Mouse (Mus musculus): ENCODE results near the gene Atp6v0e.

Gene Atp6v0e

GRCm38 (mm10) chr17:26662978-26663683, at the start of gene Atp6v0e:
Atp6v0e (plus strand) TSS chr17:26663231.
- peak; percentile 90 for DNase-seq (ENCODE audit: extremely low spot score)

GRCm38 (mm10) chr17:26614286-26614685, 48.7 kb upstream of the Atp6v0e start:
- DNase-seq (ENCODE audit: extremely low spot score): no peak

- DNase-seq (ENCODE audit: extremely low spot score): no peak
Observed at GRCm38 (mm10) chr17:26614708-26615486, 48.1 kb upstream of the Atp6v0e start.

GRCm38 (mm10) chr17:26616696-26617095, 46.3 kb upstream of the Atp6v0e start:
- no peak for DNase-seq (ENCODE audit: extremely low spot score)

- DNase-seq (ENCODE audit: extremely low spot score): no peak
Observed at GRCm38 (mm10) chr17:26618498-26618897, 44.5 kb upstream of the Atp6v0e start.

GRCm38 (mm10) chr17:26619577-26619976, 43.5 kb upstream of the Atp6v0e start:
- no peak for DNase-seq (ENCODE audit: extremely low spot score)

- DNase-seq (ENCODE audit: extremely low spot score): no peak
Observed at GRCm38 (mm10) chr17:26620292-26620691, 42.7 kb upstream of the Atp6v0e start.

GRCm38 (mm10) chr17:26620786-26621766, 42.0 kb upstream of the Atp6v0e start:
- no peak for DNase-seq (ENCODE audit: extremely low spot score)

GRCm38 (mm10) chr17:26621912-26622311, 41.1 kb upstream of the Atp6v0e start:
- DNase-seq (ENCODE audit: extremely low spot score): no peak

- no peak for DNase-seq (ENCODE audit: extremely low spot score)
Observed at GRCm38 (mm10) chr17:26623991-26624390, 39.0 kb upstream of the Atp6v0e start.

- no peak for DNase-seq (ENCODE audit: extremely low spot score)
Observed at GRCm38 (mm10) chr17:26624999-26625398, 38.0 kb upstream of the Atp6v0e start.

- DNase-seq (ENCODE audit: extremely low spot score): no peak
Observed at GRCm38 (mm10) chr17:26625521-26626010, 37.5 kb upstream of the Atp6v0e start.

GRCm38 (mm10) chr17:26628479-26628878, 34.6 kb upstream of the Atp6v0e start:
- no peak for DNase-seq (ENCODE audit: extremely low spot score)

- DNase-seq (ENCODE audit: extremely low spot score): no peak
Observed at GRCm38 (mm10) chr17:26628936-26629335, 34.1 kb upstream of the Atp6v0e start.

- no peak for DNase-seq (ENCODE audit: extremely low spot score)
Observed at GRCm38 (mm10) chr17:26631811-26632327, 31.2 kb upstream of the Atp6v0e start.

GRCm38 (mm10) chr17:26633186-26633585, 29.8 kb upstream of the Atp6v0e start:
- DNase-seq (ENCODE audit: extremely low spot score): no peak

- DNase-seq (ENCODE audit: extremely low spot score): no peak
Observed at GRCm38 (mm10) chr17:26633926-26634325, 29.1 kb upstream of the Atp6v0e start.

- DNase-seq (ENCODE audit: extremely low spot score): no peak
Observed at GRCm38 (mm10) chr17:26634539-26634938, 28.5 kb upstream of the Atp6v0e start.

- DNase-seq (ENCODE audit: extremely low spot score): no peak
Observed at GRCm38 (mm10) chr17:26635951-26636350, 27.1 kb upstream of the Atp6v0e start.

GRCm38 (mm10) chr17:26637851-26638250, 25.2 kb upstream of the Atp6v0e start:
- no peak for DNase-seq (ENCODE audit: extremely low spot score)

- peak; percentile 62 for DNase-seq (ENCODE audit: extremely low spot score)
Observed at GRCm38 (mm10) chr17:26638655-26639054, 24.4 kb upstream of the Atp6v0e start.

All from embryo, embryonic 9.5 days (tissue).